Mouse (Mus musculus) lung, postnatal 36 days (tissue): ENCODE data around the gene Celsr2.
A peak's percentile ranks its signal among the peaks of the same experiment; 100 is the strongest.

Experiments used
- DNase-seq: peaks from one replicate; pipeline ENCODE4 v3.0.0; 2022; ENCODE audit warnings: mixed read lengths

Celsr2 gene

DNA sequence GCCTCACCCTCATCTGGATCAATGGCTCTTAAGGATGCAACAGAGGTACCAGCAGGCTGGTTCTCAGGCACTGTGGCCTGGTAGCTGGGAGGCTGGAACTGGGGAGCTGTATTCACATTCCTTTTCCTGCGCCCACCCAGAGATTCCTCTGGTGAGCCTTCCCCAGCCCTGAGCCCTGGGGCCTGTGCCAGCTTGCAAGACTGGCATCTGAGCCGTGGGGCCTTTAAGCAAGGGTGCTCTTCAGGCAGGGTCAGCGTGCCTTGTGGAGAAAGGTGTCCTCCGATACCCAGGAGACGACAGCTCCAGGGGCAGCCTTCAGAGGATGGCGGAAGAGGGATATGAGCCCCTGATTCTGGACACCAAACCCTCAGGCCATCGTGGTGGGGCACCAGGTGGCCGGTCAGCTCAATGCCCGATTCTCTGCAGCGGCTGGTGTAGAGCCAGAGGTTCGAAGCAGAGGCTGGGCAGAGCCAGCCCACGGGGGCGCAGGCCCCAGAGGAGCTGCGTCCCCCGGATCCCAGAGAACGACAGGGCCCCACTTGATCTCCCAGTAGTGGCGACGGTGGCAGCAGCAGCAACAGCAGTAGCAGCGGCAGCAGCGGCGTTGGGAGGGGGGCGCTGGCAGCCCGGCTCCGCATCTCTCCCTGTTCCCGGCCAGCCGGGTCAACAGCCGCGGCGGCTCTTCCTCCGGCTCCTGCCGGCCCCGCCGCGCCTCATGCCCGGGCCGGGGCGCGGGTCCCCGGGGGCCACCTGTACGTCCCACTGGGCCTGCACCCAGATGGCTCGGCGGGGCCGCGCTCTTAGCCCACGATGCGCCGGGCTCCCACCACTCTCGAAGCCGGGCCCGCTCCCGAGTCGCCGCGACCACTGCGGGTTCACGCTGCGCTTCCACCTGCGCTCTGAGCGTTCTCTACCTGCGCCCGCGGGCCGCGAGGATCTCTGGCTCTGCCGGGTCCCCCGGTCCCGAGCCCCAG is at the start of gene Celsr2:
Gene Celsr2, minus strand, starts transcription at position 696 of the 974 bp plus-strand sequence.
- DNase-seq = no peak

DNA sequence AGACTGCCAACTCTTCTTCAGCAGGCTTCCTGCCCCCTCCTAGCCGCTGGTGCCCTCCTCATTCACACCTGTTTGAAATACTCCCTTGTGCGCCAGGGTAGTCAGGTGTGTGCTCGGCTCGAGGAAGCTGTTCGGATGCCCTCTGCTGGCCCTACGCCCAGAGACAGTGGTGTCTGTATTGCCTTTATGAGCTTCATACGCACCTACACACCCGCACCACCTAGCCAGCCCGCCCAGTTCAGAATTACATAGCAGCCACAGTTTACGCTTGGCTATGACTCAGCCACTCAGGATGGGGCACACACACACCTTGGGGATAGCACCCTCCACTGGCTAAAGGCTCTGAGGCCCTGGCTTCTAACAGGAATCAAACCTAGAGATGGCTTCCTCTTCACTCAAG is 43.5 kb upstream of the Celsr2 start:
- peak; percentile 71 for DNase-seq

- peak; percentile 9 for DNase-seq
Observed at GRCm38 (mm10) chr3:108458380-108458779, 43.0 kb upstream of the Celsr2 start.

GRCm38 (mm10) chr3:108454172-108454571 is 38.8 kb upstream of the Celsr2 start:
- DNase-seq = no peak

GRCm38 (mm10) chr3:108451969-108452368 is 36.6 kb upstream of the Celsr2 start:
- DNase-seq = no peak

- DNase-seq = no peak
Observed at GRCm38 (mm10) chr3:108445366-108445705, 30.0 kb upstream of the Celsr2 start.

DNA sequence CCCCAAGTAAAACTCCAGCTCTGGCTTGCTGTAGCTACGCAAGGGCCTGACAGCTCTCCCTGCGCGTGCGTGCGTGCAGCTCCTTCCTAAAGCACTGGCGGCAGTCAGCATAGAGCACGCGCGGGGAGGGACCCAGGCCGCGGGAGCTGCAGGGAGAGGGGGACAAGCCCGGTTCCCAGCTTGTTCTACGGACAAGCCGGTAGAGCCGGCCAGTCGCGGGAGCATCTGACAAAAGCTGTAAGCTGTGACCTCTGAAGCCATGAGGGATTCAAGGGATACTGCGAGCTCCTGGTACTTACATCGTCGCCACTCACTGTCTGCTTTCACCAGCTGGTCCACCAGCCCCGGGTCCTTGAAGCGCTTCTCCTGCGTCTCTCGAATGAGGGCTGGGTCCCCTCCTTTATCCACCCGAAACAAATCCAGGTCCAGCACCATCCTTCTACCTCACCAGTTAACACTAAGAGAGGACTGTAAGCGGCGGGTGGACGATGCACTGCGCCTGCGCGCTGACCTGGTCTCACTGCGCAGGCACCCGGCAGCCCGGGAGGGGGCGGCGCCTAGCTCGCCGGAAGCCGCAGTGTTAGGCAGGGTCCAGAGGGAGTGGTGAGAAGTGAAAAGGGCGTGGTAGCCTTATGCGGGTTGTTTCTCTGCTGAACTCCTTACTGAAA is 29.5 kb upstream of the Celsr2 start, which contains the start of gene Sars:
Gene Sars, minus strand, starts transcription at position 512 of the 668 bp plus-strand sequence.
- DNase-seq = peak; percentile 96

DNA sequence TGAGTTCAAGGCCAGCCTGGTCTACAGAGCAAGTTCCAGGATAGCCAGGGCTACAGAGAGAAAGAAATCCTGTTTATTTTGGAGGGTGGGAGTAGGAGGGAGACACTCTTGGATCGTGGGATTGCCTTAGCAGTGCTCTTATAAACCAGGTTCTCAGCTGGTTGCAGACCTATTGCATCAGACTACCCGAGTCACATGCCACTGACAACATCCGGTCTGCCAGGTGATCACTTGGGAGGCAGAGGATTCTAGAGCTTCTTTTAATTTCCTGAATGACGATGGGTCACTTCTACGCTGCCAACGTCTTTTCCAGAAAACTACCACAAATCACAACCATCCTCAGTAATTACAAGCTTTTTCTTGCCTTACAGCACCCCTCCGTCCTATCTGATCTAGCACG is 28.7 kb upstream of the Celsr2 start:
- peak; percentile 86 for DNase-seq

DNA sequence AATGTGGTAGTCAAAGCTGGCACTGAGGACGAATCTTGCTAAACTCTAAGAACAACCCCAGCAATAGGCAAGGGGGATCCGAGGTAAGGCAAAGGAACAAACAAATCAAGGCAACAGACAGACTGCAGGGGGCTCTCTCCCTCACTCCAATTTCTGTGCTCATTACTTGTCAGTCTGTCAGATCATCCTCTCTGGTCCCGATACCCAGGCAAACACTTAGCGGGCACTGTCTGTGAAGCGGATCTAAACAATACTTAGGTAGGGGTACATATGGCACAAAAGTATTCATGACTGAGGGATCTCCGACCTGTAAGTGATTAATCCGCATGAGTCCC is 21.0 kb upstream of the Celsr2 start:
- DNase-seq = no peak

- DNase-seq = peak; percentile 47
Observed at GRCm38 (mm10) chr3:108435701-108436379, 20.5 kb upstream of the Celsr2 start.

GRCm38 (mm10) chr3:108433881-108434495 is 18.6 kb upstream of the Celsr2 start:
- no peak for DNase-seq

GRCm38 (mm10) chr3:108433188-108433880 is 18.0 kb upstream of the Celsr2 start:
- no peak for DNase-seq

DNA sequence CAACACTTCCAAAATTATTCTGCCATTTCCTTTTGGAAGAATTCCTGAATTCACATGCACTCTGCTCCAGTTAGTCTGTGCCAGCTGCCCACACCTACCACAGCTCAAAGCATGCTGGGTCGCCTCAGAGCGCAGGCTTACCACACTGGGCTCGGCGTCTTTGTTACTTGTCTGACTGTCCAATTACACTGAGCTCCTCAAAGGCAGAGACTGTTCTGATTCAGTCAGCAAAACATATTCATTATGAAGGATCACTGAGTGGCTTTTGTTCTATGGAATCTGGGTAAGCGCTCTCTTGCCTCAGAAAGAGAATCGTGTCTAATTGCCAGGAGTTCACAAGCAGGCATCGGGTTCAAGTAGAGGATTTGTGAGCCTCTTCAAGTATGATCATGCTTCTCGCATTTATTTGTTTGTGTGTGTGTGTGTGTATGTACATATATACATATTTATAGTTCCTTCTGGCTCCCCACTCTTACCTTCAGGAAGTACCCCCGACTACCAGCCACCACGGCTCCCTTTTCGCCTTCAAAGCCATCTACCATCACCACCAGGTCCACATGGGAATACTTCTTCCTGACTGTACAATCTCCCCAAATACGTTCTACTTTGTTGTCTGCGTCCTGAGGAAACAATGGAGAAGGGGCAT is 17.3 kb upstream of the Celsr2 start:
- DNase-seq = no peak

DNA sequence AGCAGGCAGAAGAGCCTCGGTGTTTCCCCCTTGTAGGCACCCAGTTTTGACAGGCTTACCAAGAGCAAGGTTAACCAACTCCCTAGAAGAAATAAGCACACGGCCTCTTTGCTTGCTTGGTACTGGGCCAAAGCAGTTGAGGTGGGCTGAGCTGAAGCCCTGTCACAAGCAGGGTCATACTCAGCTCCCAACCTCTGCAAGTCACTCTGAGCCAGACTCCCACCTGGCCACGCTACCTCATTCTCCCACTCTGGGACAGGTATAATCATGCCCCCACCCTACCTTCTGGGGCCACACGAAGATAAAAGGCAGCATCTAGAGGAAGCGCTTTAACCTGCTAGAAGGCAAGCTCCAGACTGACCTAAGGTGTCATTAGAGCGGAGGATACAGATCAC is 10.3 kb upstream of the Celsr2 start:
- DNase-seq = no peak

GRCm38 (mm10) chr3:108424944-108425623 is 9.7 kb upstream of the Celsr2 start:
- no peak for DNase-seq

DNA sequence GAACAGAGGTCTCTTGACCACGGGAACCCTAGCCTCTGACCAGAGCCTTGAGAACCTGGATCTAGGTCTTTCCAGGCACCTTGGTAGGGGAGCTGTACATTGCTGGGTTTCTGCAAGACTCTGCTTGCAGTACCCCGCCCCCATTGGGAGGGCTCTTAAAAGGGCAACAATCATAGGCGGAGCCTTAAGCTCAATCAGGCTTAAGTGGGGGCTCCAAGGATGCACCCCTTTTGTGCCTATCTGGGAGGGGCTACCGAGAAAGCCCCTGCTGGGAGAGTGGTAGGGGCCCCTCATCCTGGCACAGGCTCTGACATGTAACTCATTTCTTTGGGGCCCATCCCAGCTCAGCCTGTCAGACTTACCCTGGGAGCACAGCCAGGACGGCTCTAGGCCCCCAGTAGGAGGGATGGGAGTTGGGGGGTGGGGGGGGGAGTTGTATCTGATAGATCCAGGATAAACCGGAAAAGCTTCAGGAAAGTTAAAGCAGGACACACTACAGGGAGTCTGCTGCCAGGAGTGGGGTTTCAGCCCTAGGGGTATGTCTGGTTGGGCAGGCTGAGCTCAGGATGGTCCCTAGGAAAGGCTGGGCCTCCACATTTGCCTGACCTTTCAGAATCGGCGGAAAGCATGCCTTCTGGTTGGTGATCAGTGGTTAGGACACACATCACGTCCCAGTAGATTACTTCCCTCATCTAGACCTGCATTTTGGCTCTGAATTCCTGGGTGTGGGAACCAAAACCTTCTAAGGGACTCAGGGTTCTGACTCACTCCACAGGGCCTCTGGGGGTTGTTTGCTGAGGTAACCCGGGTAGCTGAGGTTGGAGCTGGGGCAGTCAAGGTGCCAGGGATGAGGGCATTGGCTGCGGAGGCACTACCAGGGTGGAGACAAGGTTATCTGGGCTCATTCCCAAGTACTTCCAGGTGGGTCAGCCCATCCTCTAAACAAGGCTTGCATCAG is 8.8 kb upstream of the Celsr2 start:
- DNase-seq = peak; percentile 70

GRCm38 (mm10) chr3:108423006-108423405 is 7.7 kb upstream of the Celsr2 start:
- DNase-seq = no peak

- peak; percentile 81 for DNase-seq
Observed at GRCm38 (mm10) chr3:108415831-108416223, 475 bp upstream of the Celsr2 start.

DNA sequence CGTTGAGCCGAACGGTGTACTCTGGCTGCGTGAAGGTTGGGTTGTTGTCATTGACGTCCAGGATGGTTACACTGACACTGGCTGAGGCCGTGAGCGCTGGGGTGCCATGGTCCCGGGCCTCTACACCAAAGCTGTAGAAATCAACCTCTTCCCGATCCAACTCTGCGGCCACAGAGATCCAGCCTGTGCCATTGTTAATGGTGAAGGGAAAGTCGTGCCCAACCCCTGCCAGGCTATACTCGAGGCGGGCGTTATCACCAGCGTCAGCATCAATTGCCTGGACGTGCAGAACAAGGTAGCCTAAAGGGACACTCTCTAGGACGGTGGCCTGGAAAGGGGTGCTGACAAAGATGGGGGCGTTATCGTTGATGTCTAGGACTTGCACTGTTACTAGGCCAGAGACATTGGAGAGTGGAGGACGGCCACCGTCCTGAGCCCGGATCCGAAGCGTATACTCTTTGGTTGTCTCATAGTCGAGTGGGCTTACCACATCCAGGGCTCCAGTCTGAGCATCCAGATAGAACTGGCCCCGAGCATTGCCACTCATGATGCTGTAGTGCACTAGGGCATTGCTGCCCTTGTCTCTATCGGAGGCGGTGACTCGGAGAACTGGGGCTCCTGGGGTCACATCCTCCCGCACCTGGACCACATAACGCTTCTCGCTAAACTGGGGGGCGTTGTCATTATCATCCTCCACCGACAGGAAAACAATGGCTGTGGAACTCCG is 1.6 kb downstream of the Celsr2 start:
- no peak for DNase-seq
